Mouse (Mus musculus) forebrain, embryonic 16.5 days (tissue): ENCODE measurements around the gene Plxnb2. TPM values are rescaled to one million over a fixed set of nuclear protein-coding genes. Genes with fewer than 3 reads are reported as not detected.

Experiments
- ATAC-seq: fragments of 200-750 bp; cut with Nextera tagmentation; 2 replicates; pipeline ENCODE4 v1.8.0; 2017; ENCODE audit warnings: mild to moderate bottlenecking, moderate library complexity
- H3K27ac ChIP-seq: fragments of 300-500 bp; sonication (generic); 2 replicates; pipeline ENCODE4 v1.5.1; 2014; ENCODE audit warnings: low read length, control low read depth
- H3K27me3 ChIP-seq: fragments of 300-500 bp; sonication (generic); replicated peaks from 2 replicates; pipeline ENCODE4 v1.6.1; 2014; ENCODE audit warnings: low read length; ENCODE audit not compliant: control insufficient read depth, insufficient read depth
- H3K36me3 ChIP-seq: fragments of 300-500 bp; sonication (generic); 2 replicates; pipeline ENCODE4 v1.6.1; 2014; ENCODE audit not compliant: control insufficient read depth, insufficient read depth
- H3K4me1 ChIP-seq: fragments of 300-500 bp; sonication (generic); replicated peaks from 2 replicates; pipeline ENCODE4 v1.6.1; 2014; ENCODE audit warnings: low read length; ENCODE audit not compliant: control insufficient read depth, insufficient read depth
- H3K4me2 ChIP-seq: fragments of 300-500 bp; sonication (generic); 2 replicates; pipeline ENCODE4 v1.6.1; 2014; ENCODE audit warnings: mild to moderate bottlenecking, low read length, control low read depth
- H3K4me3 ChIP-seq: fragments of 300-500 bp; sonication (generic); replicated peaks from 2 replicates; pipeline ENCODE4 v1.5.1; 2014; ENCODE audit warnings: mild to moderate bottlenecking, low read length, control low read depth
- H3K9ac ChIP-seq: fragments of 300-500 bp; sonication (generic); replicated peaks from 2 replicates; pipeline ENCODE4 v1.6.1; 2014; ENCODE audit warnings: low read depth, low read length, control low read depth
- H3K9me3 ChIP-seq: fragments of 300-500 bp; sonication (generic); 2 replicates; pipeline ENCODE4 v1.6.1; 2016; ENCODE audit warnings: low read length; ENCODE audit not compliant: control insufficient read depth
- WGBS: fragments of 180-500 bp; shearing (Covaris S2); extraction: QIAGEN DNeasy Blood & Tissue Kit; methylation state at CpG from one replicate; pipeline ENCODE4 v1.1.7; 2014; 5-methylcytosine and 5-hydroxymethylcytosine counted together
- polyA plus RNA-seq: library from polyadenylated mRNA; unstranded; fragments of >200 nt; fragmentation: Nextera tagmentation; extraction: Ambion mirVana; gene quantifications from 2 replicates; pipeline ENCODE4 v1.2.1, GENCODE M21; 2015

Gene Plxnb2
- polyA plus RNA-seq, 1 experiment from 2014 or later = 112 TPM

GRCm38 (mm10) chr15:89147024-89147423, 33.6 kb downstream of the Plxnb2 start:
- H3K4me1 ChIP-seq = peaks cover 33% of the 10 kb centered on the region
- H3K4me3 ChIP-seq = peak overlapping the region; percentile 87
- WGBS = 5% methylated on average over 15 of the region's 16 CpGs
- peaks cover 3% of the 10 kb centered on the region; the same call in 1 of the 2 replicates for H3K36me3 ChIP-seq
- peak overlapping the region; percentile 66 for H3K9ac ChIP-seq
- ATAC-seq = no peak
- H3K4me2 ChIP-seq = peak overlapping the region; percentile 85
- peak overlapping the region; percentile 53 for H3K27ac ChIP-seq
- H3K9me3 ChIP-seq = no peaks in the 10 kb centered on the region
- no peaks in the 10 kb centered on the region for H3K27me3 ChIP-seq

- H3K36me3 ChIP-seq = peaks cover 3% of the 10 kb centered on the region; the same call in 1 of the 2 replicates
- ATAC-seq = peak; percentile 45
- no peaks in the 10 kb centered on the region for H3K27me3 ChIP-seq
- H3K9me3 ChIP-seq = no peaks in the 10 kb centered on the region
- H3K27ac ChIP-seq = peak overlapping the region; percentile 53
- peak overlapping the region; percentile 87 for H3K4me3 ChIP-seq
- H3K9ac ChIP-seq = peak overlapping the region; percentile 66
- WGBS = 3% methylated on average over 27 of the region's 27 CpGs
- peak overlapping the region; percentile 85 for H3K4me2 ChIP-seq
- H3K4me1 ChIP-seq = peaks cover 33% of the 10 kb centered on the region
These were observed 34.1 kb downstream of the Plxnb2 start for GRCm38 (mm10) chr15:89146537-89146936.

GRCm38 (mm10) chr15:89145813-89146350, 34.7 kb downstream of the Plxnb2 start:
- 80% methylated on average over 24 of the region's 24 CpGs for WGBS
- H3K9me3 ChIP-seq = no peaks in the 10 kb centered on the region
- ATAC-seq = no peak
- H3K36me3 ChIP-seq = peaks cover 3% of the 10 kb centered on the region; the same call in 1 of the 2 replicates
- H3K4me3 ChIP-seq = peak overlapping the region; percentile 87
- no peak overlapping the region for H3K27ac ChIP-seq
- H3K9ac ChIP-seq = no peak overlapping the region
- H3K4me2 ChIP-seq = peak overlapping the region; percentile 85
- peaks cover 34% of the 10 kb centered on the region for H3K4me1 ChIP-seq
- H3K27me3 ChIP-seq = no peaks in the 10 kb centered on the region; the same call in 1 of the 2 replicates

- Histone ChIP-seq H3K4me1 (peaks cover 39% of the 10 kb centered on the region), H3K27me3 (peaks cover under 1% of the 10 kb centered on the region), H3K4me3 (no peak overlapping the region), H3K27ac (no peak overlapping the region), H3K9me3 (no peaks in the 10 kb centered on the region), H3K36me3 (peaks cover 3% of the 10 kb centered on the region; the same call in 1 of the 2 replicates), H3K4me2 (no peak overlapping the region), H3K9ac (no peak overlapping the region)
- ATAC-seq = no peak
- 91% methylated on average over 11 of the region's 11 CpGs for WGBS
These were observed 35.6 kb downstream of the Plxnb2 start for GRCm38 (mm10) chr15:89144965-89145364.

- H3K9me3 ChIP-seq = no peaks in the 10 kb centered on the region
- peaks cover 35% of the 10 kb centered on the region for H3K4me1 ChIP-seq
- peaks cover 3% of the 10 kb centered on the region; the same call in 1 of the 2 replicates for H3K36me3 ChIP-seq
- no peak overlapping the region for H3K4me2 ChIP-seq
- no peak overlapping the region for H3K9ac ChIP-seq
- no peak overlapping the region for H3K27ac ChIP-seq
- WGBS = 88% methylated on average over 2 of the region's 2 CpGs
- ATAC-seq = no peak
- no peak overlapping the region for H3K4me3 ChIP-seq
- peaks cover 7% of the 10 kb centered on the region for H3K27me3 ChIP-seq
These were observed 37.5 kb downstream of the Plxnb2 start for GRCm38 (mm10) chr15:89143134-89143533.

GRCm38 (mm10) chr15:89141905-89142304, 38.7 kb downstream of the Plxnb2 start:
- Histone ChIP-seq H3K9me3 (no peaks in the 10 kb centered on the region), H3K4me2 (no peak overlapping the region), H3K27ac (no peak overlapping the region), H3K4me3 (no peak overlapping the region), H3K4me1 (peaks cover 25% of the 10 kb centered on the region), H3K27me3 (peaks cover 7% of the 10 kb centered on the region), H3K9ac (no peak overlapping the region), H3K36me3 (peaks cover 3% of the 10 kb centered on the region; the same call in 1 of the 2 replicates)
- no peak for ATAC-seq
- 72% methylated on average over 4 of the region's 4 CpGs for WGBS

GRCm38 (mm10) chr15:89141443-89141842, 39.1 kb downstream of the Plxnb2 start:
- WGBS = 31% methylated on average over 5 of the region's 5 CpGs
- peaks cover 3% of the 10 kb centered on the region; the same call in 1 of the 2 replicates for H3K36me3 ChIP-seq
- peaks cover 20% of the 10 kb centered on the region for H3K4me1 ChIP-seq
- H3K4me3 ChIP-seq = no peak overlapping the region
- H3K27me3 ChIP-seq = peaks cover 7% of the 10 kb centered on the region
- no peak overlapping the region for H3K4me2 ChIP-seq
- no peak for ATAC-seq
- H3K9ac ChIP-seq = no peak overlapping the region
- no peaks in the 10 kb centered on the region for H3K9me3 ChIP-seq
- H3K27ac ChIP-seq = no peak overlapping the region

GRCm38 (mm10) chr15:89140659-89141252, 39.8 kb downstream of the Plxnb2 start, which contains the start of gene Mapk12:
Gene Mapk12, minus strand, starts transcription at chr15:89140703.
- H3K4me1 ChIP-seq = peaks cover 16% of the 10 kb centered on the region
- no peak within 1 kb of the TSS for H3K27ac ChIP-seq
- H3K9me3 ChIP-seq = no peaks in the 10 kb centered on the region
- peak within 1 kb of the TSS; percentile 66 for H3K9ac ChIP-seq
- H3K4me2 ChIP-seq = peak within 1 kb of the TSS; percentile 95
- peaks cover 7% of the 10 kb centered on the region for H3K27me3 ChIP-seq
- peak; percentile 61 for ATAC-seq
- H3K4me3 ChIP-seq = peak within 1 kb of the TSS; percentile 50
- WGBS = under 1% methylated on average over 20 of the region's 21 CpGs
- H3K36me3 ChIP-seq = peaks cover 3% of the 10 kb centered on the region; the same call in 1 of the 2 replicates

GRCm38 (mm10) chr15:89140048-89140658, 40.4 kb downstream of the Plxnb2 start:
- H3K4me3 ChIP-seq = peak overlapping the region; percentile 50
- H3K9ac ChIP-seq = peak overlapping the region; percentile 66
- peak; percentile 50 for ATAC-seq
- peak overlapping the region; percentile 95 for H3K4me2 ChIP-seq
- H3K36me3 ChIP-seq = peaks cover 3% of the 10 kb centered on the region; the same call in 1 of the 2 replicates
- no peaks in the 10 kb centered on the region for H3K9me3 ChIP-seq
- WGBS = 0% methylated on average over 53 of the region's 53 CpGs
- H3K27me3 ChIP-seq = peaks cover 7% of the 10 kb centered on the region
- H3K4me1 ChIP-seq = peaks cover 16% of the 10 kb centered on the region
- H3K27ac ChIP-seq = no peak overlapping the region
